In genomic region chr8:44933478-44933877, GRCm38 (mm10) we compare ENCODE assay signal across 10 mouse cellular contexts. TPM values are rescaled to one million over a fixed set of nuclear protein-coding genes. Genes with fewer than 3 reads are reported as not detected.
A peak's percentile ranks its signal among the peaks of the same experiment; 100 is the strongest.
DNase-seq lines count a peak whose midpoint lies in the region; ATAC-seq and TF ChIP-seq lines count a peak whose summit lies in the region.
"Had no signal": no experiment of that assay in that cellular context is flagged by ENCODE, and none has a peak within 500 bp of the region (broad histone marks: within the 10 kb centered on the region; RNA-seq: fewer than 3 reads in every experiment).

No protein-coding gene starts in this region.

- TF ChIP-seq CTCF in heart, postnatal 0 days (IDR thresholded peaks at IDR 0.05; ENCODE audit: low read depth): no peak

- ATAC-seq in heart, postnatal 0 days (ENCODE audit: insufficient read depth, low read depth): no peak
- no peak for ATAC-seq in embryonic facial prominence, embryonic 11.5 days (replicated peaks; ENCODE audit: insufficient number of reproducible peaks, low FRiP score, low TSS enrichment, low read depth)
- no peak for ATAC-seq in midbrain, embryonic 15.5 days (replicated peaks)

- WGBS in heart, postnatal 0 days: 47% methylated on average over 6 of the region's 6 CpGs
- 42% methylated on average over 6 of the region's 6 CpGs for WGBS in embryonic facial prominence, embryonic 11.5 days
- WGBS in hindbrain, embryonic 10.5 days: 41% methylated on average over 6 of the region's 6 CpGs
- WGBS in midbrain, embryonic 15.5 days: 43% methylated on average over 6 of the region's 6 CpGs

- H3K9ac ChIP-seq in heart, postnatal 0 days (replicated peaks; ENCODE audit: low read depth, low read length): no peak overlapping the region
- no peak overlapping the region for H3K9ac ChIP-seq in embryonic facial prominence, embryonic 11.5 days (replicated peaks; ENCODE audit: low read length)
- H3K9ac ChIP-seq in midbrain, embryonic 15.5 days: no peak overlapping the region
- H3K9ac ChIP-seq: liver, embryonic 13.5 days had no signal

- no peaks in the 10 kb centered on the region for H3K27me3 ChIP-seq in heart, postnatal 0 days (ENCODE audit: control insufficient read depth, insufficient read depth, low read length)
- no peaks in the 10 kb centered on the region for H3K27me3 ChIP-seq in embryonic facial prominence, embryonic 11.5 days (ENCODE audit: control insufficient read depth, insufficient read depth, low read length)
- H3K27me3 ChIP-seq in hindbrain, embryonic 10.5 days (ENCODE audit: insufficient read depth, poor library complexity, severe bottlenecking): peaks cover 4% of the 10 kb centered on the region; the same call in 1 of the 2 replicates
- H3K27me3 ChIP-seq in midbrain, embryonic 15.5 days (replicated peaks): no peaks in the 10 kb centered on the region

- H3K4me2 ChIP-seq in heart, postnatal 0 days (ENCODE audit: low read depth, low read length): peak overlapping the region; percentile 78
- H3K4me2 ChIP-seq in embryonic facial prominence, embryonic 11.5 days (ENCODE audit: low read depth, low read length): peak overlapping the region; percentile 29
- H3K4me2 ChIP-seq in midbrain, embryonic 15.5 days: peak overlapping the region; percentile 94
- H3K4me2 ChIP-seq: liver, embryonic 13.5 days had no signal

- no peak overlapping the region for H3K4me3 ChIP-seq in heart, postnatal 0 days (ENCODE audit: low read depth, low read length)
- no peak overlapping the region; the same call in 1 of the 2 replicates for H3K4me3 ChIP-seq in embryonic facial prominence, embryonic 11.5 days (ENCODE audit: low read depth, low read length)
- H3K4me3 ChIP-seq in hindbrain, embryonic 10.5 days: peak overlapping the region; percentile 80
- peak overlapping the region; percentile 93 for H3K4me3 ChIP-seq in midbrain, embryonic 15.5 days
- H3K4me3 ChIP-seq: liver, embryonic 13.5 days had no signal

- no peak for DNase-seq in heart, postnatal 0 days (ENCODE audit: low spot score)
- no peak for DNase-seq in heart, adult 8-10 months (ENCODE audit: low spot score)
- DNase-seq in embryonic facial prominence, embryonic 11.5 days (ENCODE audit: low spot score): peak; percentile 11
- no peak for DNase-seq in hindbrain, embryonic 10.5 days (ENCODE audit: low spot score)
- DNase-seq in right cerebral cortex, postnatal 4 days: no peak
- no peak for DNase-seq in urinary bladder, adult 18-20 months (ENCODE audit: low spot score in 2 of 2)
- no peak for DNase-seq in thymus, adult 18-20 months
- DNase-seq: gastrocnemius, postnatal 14 days; liver, embryonic 13.5 days had no signal

- no peak overlapping the region for H3K27ac ChIP-seq in heart, postnatal 0 days (ENCODE audit: low read depth)
- H3K27ac ChIP-seq in embryonic facial prominence, embryonic 11.5 days (replicated peaks; ENCODE audit: low read depth, low read length): no peak overlapping the region
- no peak overlapping the region for H3K27ac ChIP-seq in hindbrain, embryonic 10.5 days
- no peak overlapping the region for H3K27ac ChIP-seq in midbrain, embryonic 15.5 days
- H3K27ac ChIP-seq: liver, embryonic 13.5 days had no signal

- TF ChIP-seq EP300 in heart, postnatal 0 days (IDR thresholded peaks at IDR 0.05; ENCODE audit: low read depth): no peak

- no peaks in the 10 kb centered on the region for H3K4me1 ChIP-seq in heart, postnatal 0 days (ENCODE audit: control insufficient read depth, insufficient read depth)
- H3K4me1 ChIP-seq in embryonic facial prominence, embryonic 11.5 days (ENCODE audit: control insufficient read depth, insufficient read depth, low read length): no peaks in the 10 kb centered on the region
- peaks cover 11% of the 10 kb centered on the region for H3K4me1 ChIP-seq in hindbrain, embryonic 10.5 days (replicated peaks)
- H3K4me1 ChIP-seq in midbrain, embryonic 15.5 days: peaks cover 3% of the 10 kb centered on the region; the same call in 1 of the 2 replicates
- H3K4me1 ChIP-seq: liver, embryonic 13.5 days had no signal

- H3K36me3 ChIP-seq in heart, postnatal 0 days (replicated peaks; ENCODE audit: control insufficient read depth, insufficient read depth, low read length): no peaks in the 10 kb centered on the region
- no peaks in the 10 kb centered on the region for H3K36me3 ChIP-seq in embryonic facial prominence, embryonic 11.5 days (replicated peaks; ENCODE audit: control insufficient read depth, insufficient read depth, low read depth, low read length)
- H3K36me3 ChIP-seq in hindbrain, embryonic 10.5 days: no peaks in the 10 kb centered on the region
- no peaks in the 10 kb centered on the region for H3K36me3 ChIP-seq in midbrain, embryonic 15.5 days (replicated peaks)
- H3K36me3 ChIP-seq: liver, embryonic 13.5 days had no signal

- H3K9me3 ChIP-seq in heart, postnatal 0 days (replicated peaks; ENCODE audit: control insufficient read depth, low read length): peaks cover 3% of the 10 kb centered on the region; the same call in 1 of the 2 replicates
- no peaks in the 10 kb centered on the region for H3K9me3 ChIP-seq in embryonic facial prominence, embryonic 11.5 days (replicated peaks; ENCODE audit: control insufficient read depth, low read length)
- no peaks in the 10 kb centered on the region for H3K9me3 ChIP-seq in hindbrain, embryonic 10.5 days
- H3K9me3 ChIP-seq in midbrain, embryonic 15.5 days: no peaks in the 10 kb centered on the region

RNA-seq across cellular contexts. Expression of gene Fat1, which starts 1.8 kb away (rescaled TPM):
- total RNA-seq in heart, postnatal 0 days (2014; rRNA removed; ENCODE audit: low replicate concordance): 42.8 and 51.3 TPM in 2 replicates
- 4.0 and 5.1 TPM in 2 replicates for polyA plus RNA-seq in heart, postnatal 0 days (2015; fragmentation: Nextera tagmentation; extraction: Ambion mirVana)
- 10 to 100 TPM; 14.4 to 18.3 (median 16.4) TPM for total RNA-seq in heart, adult 8-10 months (2022)
- 34.4 and 37.7 TPM in 2 replicates for polyA plus RNA-seq in embryonic facial prominence, embryonic 11.5 days (2014; fragmentation: Nextera tagmentation; extraction: Ambion mirVana)
- 12.5 and 15.7 TPM in 2 replicates for polyA plus RNA-seq in hindbrain, embryonic 10.5 days (2016; fragmentation: Nextera tagmentation; extraction: Ambion mirVana)
- 11.8 and 14.0 TPM in 2 replicates for polyA plus RNA-seq in midbrain, embryonic 15.5 days (2015; fragmentation: Nextera tagmentation; extraction: Ambion mirVana)

Comparison
In these comparisons a context has a peak if more than half of its experiments do, and no peak if none do; other contexts are left out.
1. H3K4me2 ChIP-seq: peak in every context shown above with its lines; median percentile 94 in midbrain, embryonic 15.5 days; 78 in heart, postnatal 0 days; 29 in embryonic facial prominence, embryonic 11.5 days.
2. H3K4me3 ChIP-seq: peak in hindbrain, embryonic 10.5 days (single experiment) and midbrain, embryonic 15.5 days (single experiment); none in heart, postnatal 0 days (single experiment) and embryonic facial prominence, embryonic 11.5 days (single experiment).